Mouse (Mus musculus) thymus, adult 2 months (tissue): ENCODE measurements around the gene Mmd2. TPM values are rescaled to one million over a fixed set of nuclear protein-coding genes. Genes with fewer than 3 reads are reported as not detected.

ENCODE experiments used
- DNase-seq: peaks from one replicate; pipeline ENCODE4 v3.0.0; 2021
- H3K27ac ChIP-seq: fragments of 200-500 bp; 2 replicates; pipeline ENCODE4 v1.5.1; 2012; ENCODE audit warnings: low read length, control low read depth; ENCODE audit not compliant: control insufficient read depth, insufficient read depth
- H3K27me3 ChIP-seq: fragments of 200-500 bp; 2 replicates; pipeline ENCODE4 v1.6.1; 2012; ENCODE audit warnings: mild to moderate bottlenecking, low read length, moderate library complexity, mixed read lengths; ENCODE audit not compliant: control insufficient read depth, insufficient read depth
- H3K36me3 ChIP-seq: fragments of 200-500 bp; 2 replicates; pipeline ENCODE4 v1.6.1; 2012; ENCODE audit warnings: mild to moderate bottlenecking, low read length, moderate library complexity; ENCODE audit not compliant: control insufficient read depth, insufficient read depth
- H3K4me1 ChIP-seq: fragments of 200-500 bp; replicated peaks from 2 replicates; pipeline ENCODE4 v1.6.1; 2012; ENCODE audit warnings: low read length; ENCODE audit not compliant: control insufficient read depth, insufficient read depth
- H3K4me3 ChIP-seq: fragments of 200-500 bp; 2 replicates; pipeline ENCODE4 v1.5.1; 2012; ENCODE audit warnings: mild to moderate bottlenecking, low read length, control low read depth, moderate library complexity; ENCODE audit not compliant: control insufficient read depth, insufficient read depth
- CTCF ChIP-seq: fragments of 200-500 bp; IDR thresholded peaks from 2 replicates; pipeline ENCODE4 v1.5.1; 2012; ENCODE audit warnings: mild to moderate bottlenecking, control low read depth, low read length, moderate library complexity, borderline replicate concordance; ENCODE audit not compliant: control insufficient read depth, poor library complexity, insufficient read depth; ENCODE audit errors: extremely low read depth
- POLR2A ChIP-seq: fragments of 200-500 bp; IDR thresholded peaks from 2 replicates; pipeline ENCODE4 v1.6.1; 2012; ENCODE audit warnings: mild to moderate bottlenecking, low read length, control low read depth, moderate library complexity; ENCODE audit not compliant: control insufficient read depth, poor library complexity, insufficient read depth; ENCODE audit errors: extremely low read depth
- WGBS: fragments of 180-500 bp; shearing (Covaris S2); methylation state at CpG from one replicate; pipeline ENCODE4 v1.1.7; 2018; 5-methylcytosine and 5-hydroxymethylcytosine counted together
- polyA plus RNA-seq: library from polyadenylated mRNA; depleted of rRNA; stranded (reverse); fragments of >200 nt; gene quantifications from 2 replicates; pipeline ENCODE4 v1.2.3, GENCODE M21; 2012

Gene Mmd2
- polyA plus RNA-seq, 1 experiment: 0.20 TPM

GRCm38 (mm10) chr5:142564606-142565005 lies 44.0 kb downstream of the Mmd2 start:
- Histone ChIP-seq H3K27me3 (no peaks in the 10 kb centered on the region), H3K4me3 (no peak overlapping the region), H3K36me3 (no peaks in the 10 kb centered on the region), H3K27ac (no peak overlapping the region), H3K4me1 (no peaks in the 10 kb centered on the region)
- TF ChIP-seq POLR2A: no peak
- no peak for TF ChIP-seq CTCF
- WGBS: 100% methylated on average over 1 of the region's 1 CpGs
- no peak for DNase-seq

- no peak for DNase-seq
- H3K4me3 ChIP-seq: no peak overlapping the region
- H3K27ac ChIP-seq: no peak overlapping the region
- WGBS: 70% methylated on average over 7 of the region's 7 CpGs
- no peaks in the 10 kb centered on the region for H3K4me1 ChIP-seq
- TF ChIP-seq POLR2A: no peak
- TF ChIP-seq CTCF: no peak
- H3K27me3 ChIP-seq: no peaks in the 10 kb centered on the region
- H3K36me3 ChIP-seq: no peaks in the 10 kb centered on the region
Measured at GRCm38 (mm10) chr5:142560261-142560660, 48.3 kb downstream of the Mmd2 start.

GRCm38 (mm10) chr5:142557397-142558067 lies 51.1 kb downstream of the Mmd2 start:
- Histone ChIP-seq H3K4me3 (no peak overlapping the region), H3K27me3 (no peaks in the 10 kb centered on the region), H3K36me3 (no peaks in the 10 kb centered on the region), H3K27ac (no peak overlapping the region), H3K4me1 (no peaks in the 10 kb centered on the region)
- DNase-seq: peak; percentile 57
- 56% methylated on average over 17 of the region's 21 CpGs for WGBS
- peak; percentile 68; the same call in 1 of the 2 replicates for TF ChIP-seq CTCF
- no peak for TF ChIP-seq POLR2A

- no peak for DNase-seq
- 95% methylated on average over 4 of the region's 4 CpGs for WGBS
- TF ChIP-seq CTCF (no peak), POLR2A (no peak)
- Histone ChIP-seq H3K4me1 (no peaks in the 10 kb centered on the region), H3K36me3 (no peaks in the 10 kb centered on the region), H3K4me3 (no peak overlapping the region), H3K27ac (no peak overlapping the region), H3K27me3 (no peaks in the 10 kb centered on the region)
Measured at GRCm38 (mm10) chr5:142556721-142557120, 51.9 kb downstream of the Mmd2 start.

- Histone ChIP-seq H3K4me1 (peaks cover 4% of the 10 kb centered on the region; the same call in 1 of the 2 replicates), H3K27ac (no peak overlapping the region), H3K4me3 (no peak overlapping the region), H3K36me3 (no peaks in the 10 kb centered on the region), H3K27me3 (peaks cover 5% of the 10 kb centered on the region; the same call in 1 of the 2 replicates)
- DNase-seq: no peak
- WGBS: 75% methylated on average over 5 of the region's 5 CpGs
- no peak for TF ChIP-seq POLR2A
- TF ChIP-seq CTCF: no peak
Measured at GRCm38 (mm10) chr5:142555866-142556265, 52.7 kb downstream of the Mmd2 start.

- peaks cover 7% of the 10 kb centered on the region for H3K4me1 ChIP-seq
- peaks cover 10% of the 10 kb centered on the region; the same call in 1 of the 2 replicates for H3K27me3 ChIP-seq
- H3K36me3 ChIP-seq: no peaks in the 10 kb centered on the region
- TF ChIP-seq CTCF: no peak
- TF ChIP-seq POLR2A: no peak
- 6% methylated on average over 69 of the region's 80 CpGs for WGBS
- H3K27ac ChIP-seq: no peak within 1 kb of the TSS
- peak within 1 kb of the TSS; percentile 20 for H3K4me3 ChIP-seq
- DNase-seq: peak; percentile 37
Measured at GRCm38 (mm10) chr5:142550706-142551652, 57.6 kb downstream of the Mmd2 start, which contains the start of gene Radil. TSS of gene Radil (minus strand) at chr5:142551098.
